Comparison of ENCODE assay signal across 14 mouse cellular contexts in genomic region chr9:118799105-118799504, GRCm38 (mm10).
DNase-seq lines count a peak whose midpoint lies in the region; ATAC-seq and TF ChIP-seq lines count a peak whose summit lies in the region.
"Had no signal": no experiment of that assay in that cellular context is flagged by ENCODE, and none has a peak within 500 bp of the region (broad histone marks: within the 10 kb centered on the region; RNA-seq: fewer than 3 reads in every experiment).

No protein-coding gene starts in this region.

- no peaks in the 10 kb centered on the region for H3K9me3 ChIP-seq in kidney, embryonic 15.5 days (replicated peaks)
- H3K9me3 ChIP-seq: limb, embryonic 13.5 days; midbrain, embryonic 13.5 days; neural tube, embryonic 12.5 days had no signal

- peak overlapping the region; percentile 87 for H3K27ac ChIP-seq in kidney, embryonic 15.5 days
- H3K27ac ChIP-seq in layer of hippocampus, adult 2 months, result peak overlapping the region; percentile 57; the same call in 1 of the 2 replicates
- H3K27ac ChIP-seq: gastrocnemius, adult 2 months; hindbrain, embryonic 12.5 days; limb, embryonic 13.5 days; midbrain, embryonic 13.5 days; neural tube, embryonic 12.5 days had no signal

- H3K4me2 ChIP-seq in kidney, embryonic 15.5 days, result no peak overlapping the region
- H3K4me2 ChIP-seq: hindbrain, embryonic 12.5 days; limb, embryonic 13.5 days; midbrain, embryonic 13.5 days; neural tube, embryonic 12.5 days had no signal

- H3K27me3 ChIP-seq in kidney, embryonic 15.5 days, result no peaks in the 10 kb centered on the region
- H3K27me3 ChIP-seq: hindbrain, embryonic 12.5 days; limb, embryonic 13.5 days; midbrain, embryonic 13.5 days; neural tube, embryonic 12.5 days had no signal

- no peak for TF ChIP-seq CTCF in brain, embryonic 14.5 days (IDR thresholded peaks at IDR 0.05; ENCODE audit: borderline replicate concordance, extremely low read depth, insufficient read depth, insufficient read length)
- no peak for TF ChIP-seq CTCF in layer of hippocampus, adult 2 months (conservative IDR thresholded peaks at IDR 0.05)

- H3K9ac ChIP-seq in kidney, embryonic 15.5 days, result no peak overlapping the region
- H3K9ac ChIP-seq: hindbrain, embryonic 12.5 days; limb, embryonic 13.5 days; midbrain, embryonic 13.5 days; neural tube, embryonic 12.5 days had no signal

- H3K4me3 ChIP-seq in kidney, embryonic 15.5 days (replicated peaks), result no peak overlapping the region
- no peak overlapping the region for H3K4me3 ChIP-seq in layer of hippocampus, adult 2 months
- H3K4me3 ChIP-seq: gastrocnemius, adult 2 months; hindbrain, embryonic 12.5 days; limb, embryonic 13.5 days; midbrain, embryonic 13.5 days; neural tube, embryonic 12.5 days had no signal

- H3K4me1 ChIP-seq in kidney, embryonic 15.5 days, result peaks cover 41% of the 10 kb centered on the region

- DNase-seq in heart, adult 11 months, result peak; percentile 95
- DNase-seq in heart, postnatal 36 days, result no peak
- no peak for DNase-seq in kidney, postnatal 10 days
- DNase-seq in brain, embryonic 14.5 days (ENCODE audit: low read depth), result peak; percentile 77
- DNase-seq in layer of hippocampus, adult 2 months (ENCODE audit: low spot score in 2 of 2), result peak; percentile 16 to 26
- no peak for DNase-seq in spleen, postnatal 36 days (ENCODE audit: low spot score in 2 of 2)
- DNase-seq: gastrocnemius, adult 2 months had no signal

- no peak for ATAC-seq in kidney, embryonic 15.5 days (replicated peaks; ENCODE audit: low FRiP score)
- no peak for ATAC-seq in frontal cortex, adult (ENCODE audit: low TSS enrichment)
- ATAC-seq: activated CD4-positive, CD25-positive, alpha-beta regulatory T cell, adult 4 months; midbrain, embryonic 13.5 days had no signal

- 52% methylated on average over 7 of the region's 7 CpGs for WGBS in kidney, embryonic 15.5 days

- TF ChIP-seq POLR2A in brain, embryonic 14.5 days (IDR thresholded peaks at IDR 0.05; ENCODE audit: borderline replicate concordance, extremely low read depth, insufficient read depth, insufficient read length, poor library complexity, severe bottlenecking), result no peak

- intact Hi-C loops in heart, postnatal 36 days (cut with DNase I), result no loop called here

- no peaks in the 10 kb centered on the region; the same call in 1 of the 2 replicates for H3K36me3 ChIP-seq in kidney, embryonic 15.5 days
- H3K36me3 ChIP-seq: hindbrain, embryonic 12.5 days; limb, embryonic 13.5 days; midbrain, embryonic 13.5 days; neural tube, embryonic 12.5 days had no signal

Comparison
In these comparisons a context has a peak if more than half of its experiments do, and no peak if none do; other contexts are left out.
1. DNase-seq: peak in heart, adult 11 months (single experiment), brain, embryonic 14.5 days (single experiment) and layer of hippocampus, adult 2 months (2 of 2); none in heart, postnatal 36 days (0 of 2), kidney, postnatal 10 days (single experiment) and spleen, postnatal 36 days (0 of 2).